In the genomic region with DNA sequence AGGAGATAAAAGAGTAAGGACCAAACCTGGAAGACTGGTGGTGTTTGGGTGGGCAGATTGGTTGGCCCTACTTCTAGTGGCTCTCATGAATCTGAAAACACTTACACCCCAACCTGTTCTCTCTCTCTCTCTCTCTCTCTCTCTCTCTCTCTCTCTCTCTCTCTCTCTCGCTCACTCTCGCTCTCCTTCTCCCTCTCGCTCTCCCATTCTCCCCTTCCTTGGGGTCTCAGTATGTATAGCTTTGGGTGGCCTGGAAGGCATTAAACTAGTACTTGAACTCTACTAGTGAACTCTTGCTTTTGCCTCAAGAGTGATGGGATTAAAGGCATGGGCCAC, we compare ENCODE assay signal across 7 mouse cellular contexts. TPM values are rescaled to one million over a fixed set of nuclear protein-coding genes. Genes with fewer than 3 reads are reported as not detected.
DNase-seq lines count a peak whose midpoint lies in the region; ATAC-seq and TF ChIP-seq lines count a peak whose summit lies in the region.

No protein-coding gene starts in this region.

- no peak for TF ChIP-seq EP300 in lung, postnatal 0 days (IDR thresholded peaks at IDR 0.05)

- no peak for ATAC-seq in lung, postnatal 0 days
- ATAC-seq in forebrain, embryonic 12.5 days (ENCODE audit: low FRiP score): no peak
- no peak for ATAC-seq in limb, embryonic 13.5 days (ENCODE audit: low FRiP score, low read depth)
- no peak for ATAC-seq in stomach, embryonic 14.5 days (ENCODE audit: insufficient number of reproducible peaks, insufficient read depth, low FRiP score, low read depth)
- ATAC-seq in activated CD4-positive, CD25-positive, alpha-beta regulatory T cell, adult 4 months: no peak

- DNase-seq in lung, postnatal 0 days (ENCODE audit: low spot score): no peak
- no peak for DNase-seq in lung, postnatal 4 days
- no peak for DNase-seq in gastrocnemius, postnatal 36 days

- H3K9ac ChIP-seq in lung, postnatal 0 days (replicated peaks; ENCODE audit: low read depth): peak overlapping the region; percentile 43
- H3K9ac ChIP-seq in forebrain, embryonic 12.5 days: peak overlapping the region; percentile 81
- H3K9ac ChIP-seq in limb, embryonic 13.5 days: peak overlapping the region; percentile 82
- H3K9ac ChIP-seq in stomach, embryonic 14.5 days (replicated peaks; ENCODE audit: low read depth, low read length): peak overlapping the region; percentile 37

- WGBS in lung, postnatal 0 days: 23% methylated on average over 3 of the region's 3 CpGs
- WGBS in forebrain, embryonic 12.5 days: 63% methylated on average over 1 of the region's 3 CpGs
- WGBS in limb, embryonic 13.5 days: 21% methylated on average over 3 of the region's 3 CpGs
- WGBS in stomach, embryonic 14.5 days: 25% methylated on average over 3 of the region's 3 CpGs

- H3K27ac ChIP-seq in lung, postnatal 0 days (ENCODE audit: low read length): peak overlapping the region; percentile 82
- H3K27ac ChIP-seq in forebrain, embryonic 12.5 days: no peak overlapping the region; the same call in 1 of the 2 replicates
- peak overlapping the region; percentile 63; the same call in 1 of the 2 replicates for H3K27ac ChIP-seq in limb, embryonic 13.5 days
- no peak overlapping the region for H3K27ac ChIP-seq in stomach, embryonic 14.5 days (ENCODE audit: low read length)

- no peaks in the 10 kb centered on the region for H3K36me3 ChIP-seq in lung, postnatal 0 days (ENCODE audit: insufficient read depth, low read length)
- 0 out of 2 replicates have a peak, but pooled peaks cover 2% of the 10 kb centered on the region for H3K36me3 ChIP-seq in forebrain, embryonic 12.5 days (replicated peaks)
- peaks cover 11% of the 10 kb centered on the region for H3K36me3 ChIP-seq in limb, embryonic 13.5 days
- H3K36me3 ChIP-seq in stomach, embryonic 14.5 days (ENCODE audit: control insufficient read depth, insufficient read depth, low read length): no peaks in the 10 kb centered on the region

- intact Hi-C loops in gastrocnemius, postnatal 36 days (cut with DNase I): no loop called here

- H3K4me1 ChIP-seq in lung, postnatal 0 days (ENCODE audit: insufficient read depth, low read depth, low read length): peaks cover 4% of the 10 kb centered on the region; the same call in 1 of the 2 replicates
- peaks cover 20% of the 10 kb centered on the region for H3K4me1 ChIP-seq in forebrain, embryonic 12.5 days
- peaks cover 20% of the 10 kb centered on the region for H3K4me1 ChIP-seq in limb, embryonic 13.5 days
- peaks cover 4% of the 10 kb centered on the region; the same call in 1 of the 2 replicates for H3K4me1 ChIP-seq in stomach, embryonic 14.5 days (ENCODE audit: control insufficient read depth, insufficient read depth, low read length)

- H3K4me2 ChIP-seq in lung, postnatal 0 days (replicated peaks; ENCODE audit: low read depth, low read length): peak overlapping the region; percentile 67
- peak overlapping the region; percentile 74 for H3K4me2 ChIP-seq in forebrain, embryonic 12.5 days
- peak overlapping the region; percentile 79 for H3K4me2 ChIP-seq in limb, embryonic 13.5 days (replicated peaks)
- H3K4me2 ChIP-seq in stomach, embryonic 14.5 days (replicated peaks; ENCODE audit: low read depth, low read length): peak overlapping the region; percentile 74

- H3K4me3 ChIP-seq in lung, postnatal 0 days (ENCODE audit: low read depth, low read length): peak overlapping the region; percentile 45
- H3K4me3 ChIP-seq in forebrain, embryonic 12.5 days (replicated peaks): peak overlapping the region; percentile 62
- H3K4me3 ChIP-seq in limb, embryonic 13.5 days: peak overlapping the region; percentile 67
- peak overlapping the region; percentile 47 for H3K4me3 ChIP-seq in stomach, embryonic 14.5 days (ENCODE audit: low read depth, low read length)

- no peaks in the 10 kb centered on the region for H3K9me3 ChIP-seq in lung, postnatal 0 days (ENCODE audit: low read length)
- H3K9me3 ChIP-seq in forebrain, embryonic 12.5 days: no peaks in the 10 kb centered on the region
- no peaks in the 10 kb centered on the region; the same call in 1 of the 2 replicates for H3K9me3 ChIP-seq in limb, embryonic 13.5 days
- H3K9me3 ChIP-seq in stomach, embryonic 14.5 days (ENCODE audit: control insufficient read depth, low read depth, low read length): no peaks in the 10 kb centered on the region

- no peaks in the 10 kb centered on the region for H3K27me3 ChIP-seq in lung, postnatal 0 days (replicated peaks; ENCODE audit: insufficient read depth, low read length)
- H3K27me3 ChIP-seq in forebrain, embryonic 12.5 days: no peaks in the 10 kb centered on the region
- H3K27me3 ChIP-seq in limb, embryonic 13.5 days: no peaks in the 10 kb centered on the region
- H3K27me3 ChIP-seq in stomach, embryonic 14.5 days (ENCODE audit: control insufficient read depth, insufficient read depth, low read length): no peaks in the 10 kb centered on the region

- no peak for TF ChIP-seq CTCF in lung, postnatal 0 days (IDR thresholded peaks at IDR 0.05)

RNA-seq across cellular contexts. Expression of a gene that starts 0.6 kb away (rescaled TPM):
- 46.5 and 53.2 TPM in 2 replicates for polyA plus RNA-seq in lung, postnatal 0 days (2015; fragmentation: Nextera tagmentation; extraction: Ambion mirVana)
- 50.8 and 56.3 TPM in 2 replicates for polyA plus RNA-seq in forebrain, embryonic 12.5 days (2016; fragmentation: Nextera tagmentation; extraction: Ambion mirVana)
- 82.6 and 95.3 TPM in 2 replicates for polyA plus RNA-seq in limb, embryonic 13.5 days (2015; fragmentation: Nextera tagmentation; extraction: Ambion mirVana)
- polyA plus RNA-seq in stomach, embryonic 14.5 days (2014; fragmentation: Nextera tagmentation; extraction: Ambion mirVana): 55.9 and 57.9 TPM in 2 replicates
- 10 to 100 TPM; 37.3 to 58.1 TPM for polyA plus RNA-seq in activated CD4-positive, CD25-positive, alpha-beta regulatory T cell, adult 4 months (2017; shearing (Covaris generic))
- 100 to 1,000 TPM in 1 of 2 experiments, 10 to 100 TPM in 1; 94.6 to 149 TPM for total RNA-seq in gastrocnemius, postnatal 36 days (2021)

RNA-seq across cellular contexts. Expression of a gene that starts 37.9 kb away (rescaled TPM):
- 5.1 and 5.4 TPM in 2 replicates for polyA plus RNA-seq in lung, postnatal 0 days (2015; fragmentation: Nextera tagmentation; extraction: Ambion mirVana)
- 5.5 TPM in 2 replicates for polyA plus RNA-seq in forebrain, embryonic 12.5 days (2016; fragmentation: Nextera tagmentation; extraction: Ambion mirVana)
- 3.7 and 3.8 TPM in 2 replicates for polyA plus RNA-seq in limb, embryonic 13.5 days (2015; fragmentation: Nextera tagmentation; extraction: Ambion mirVana)
- 1.8 TPM in 2 replicates for polyA plus RNA-seq in stomach, embryonic 14.5 days (2014; fragmentation: Nextera tagmentation; extraction: Ambion mirVana)
- polyA plus RNA-seq in activated CD4-positive, CD25-positive, alpha-beta regulatory T cell, adult 4 months (2017; shearing (Covaris generic)): 1 to 10 TPM; 3.6 TPM
- total RNA-seq in gastrocnemius, postnatal 36 days (2021): 1 to 10 TPM; 3.5 to 5.5 TPM

RNA-seq across cellular contexts. Expression of a gene that starts 48.5 kb away (rescaled TPM):
- 4.9 and 9.0 TPM in 2 replicates for polyA plus RNA-seq in lung, postnatal 0 days (2015; fragmentation: Nextera tagmentation; extraction: Ambion mirVana)
- polyA plus RNA-seq in forebrain, embryonic 12.5 days (2016; fragmentation: Nextera tagmentation; extraction: Ambion mirVana): 164 and 167 TPM in 2 replicates
- 106 and 107 TPM in 2 replicates for polyA plus RNA-seq in limb, embryonic 13.5 days (2015; fragmentation: Nextera tagmentation; extraction: Ambion mirVana)
- polyA plus RNA-seq in stomach, embryonic 14.5 days (2014; fragmentation: Nextera tagmentation; extraction: Ambion mirVana): 103 and 105 TPM in 2 replicates
- 10 to 100 TPM; 23.7 to 30.8 TPM for polyA plus RNA-seq in activated CD4-positive, CD25-positive, alpha-beta regulatory T cell, adult 4 months (2017; shearing (Covaris generic))
- total RNA-seq in gastrocnemius, postnatal 36 days (2021): 1 to 10 TPM in 1 of 2 experiments, under 1 TPM in 1; 0.94 to 1.6 TPM

Comparison
In these comparisons a context has a peak if more than half of its experiments do, and no peak if none do; other contexts are left out.
1. H3K27ac ChIP-seq: peak in lung, postnatal 0 days (single experiment) and limb, embryonic 13.5 days (single experiment); none in forebrain, embryonic 12.5 days (single experiment) and stomach, embryonic 14.5 days (single experiment).
2. Peak in every context shown above with its lines, with median percentiles within 50 percentile points of each other: H3K4me2 ChIP-seq, H3K4me3 ChIP-seq and H3K9ac ChIP-seq.